Mouse (Mus musculus): ENCODE results near the gene Aplf. TPM values are rescaled to one million over a fixed set of nuclear protein-coding genes. Genes with fewer than 3 reads are reported as not detected.
A peak's percentile ranks its signal among the peaks of the same experiment; 100 is the strongest.

Aplf gene
- polyA plus RNA-seq, 1 experiment = 4.1 TPM

GRCm38 (mm10) chr6:87661707-87662106 is 10.3 kb downstream of the Aplf start:
- H3K79me2 ChIP-seq (ENCODE audit: control insufficient read depth, insufficient read depth) = no peaks in the 10 kb centered on the region
- H3K27me3 ChIP-seq (ENCODE audit: control insufficient read depth, insufficient read depth, insufficient read length) = no peaks in the 10 kb centered on the region
- H3K36me3 ChIP-seq (ENCODE audit: control insufficient read depth, insufficient read depth) = no peaks in the 10 kb centered on the region
- no peak overlapping the region for H3ac ChIP-seq (ENCODE audit: control insufficient read depth, insufficient read length)
- H3K4me2 ChIP-seq (ENCODE audit: low read depth) = no peak overlapping the region
- TF ChIP-seq REST (IDR thresholded peaks at IDR 0.05; ENCODE audit: insufficient read depth, insufficient read length) = no peak
- no peak for TF ChIP-seq E2F4 (IDR thresholded peaks at IDR 0.05; ENCODE audit: insufficient read depth)
- TF ChIP-seq USF1 (IDR thresholded peaks at IDR 0.05; ENCODE audit: low read depth) = no peak
- TF ChIP-seq SRF (IDR thresholded peaks at IDR 0.05; ENCODE audit: control insufficient read depth, insufficient read length, low read depth) = no peak
- TF ChIP-seq POLR2AphosphoS2 (IDR thresholded peaks at IDR 0.05; ENCODE audit: insufficient read length, low read depth) = no peak
- TF ChIP-seq TCF12 (IDR thresholded peaks at IDR 0.05; ENCODE audit: insufficient read depth, poor library complexity, severe bottlenecking) = no peak
- no peak for TF ChIP-seq MYOG (IDR thresholded peaks at IDR 0.05; ENCODE audit: control insufficient read depth in 1 of 3, insufficient read depth in 1 of 3, insufficient read length in 2 of 3, low read depth in 2 of 3)
- TF ChIP-seq POLR2A (IDR thresholded peaks at IDR 0.05; ENCODE audit: insufficient read length, low read depth) = no peak
- TF ChIP-seq CEBPB (IDR thresholded peaks at IDR 0.05; ENCODE audit: insufficient read depth, poor library complexity, severe bottlenecking) = no peak
- TF ChIP-seq MAX (IDR thresholded peaks at IDR 0.05; ENCODE audit: low read depth) = no peak
- no peak for TF ChIP-seq MYOD1 (IDR thresholded peaks at IDR 0.05; ENCODE audit: control insufficient read depth in 1 of 3, insufficient read length in 2 of 3, low read depth in 2 of 3)
- no peak for TF ChIP-seq TCF3 (IDR thresholded peaks at IDR 0.05; ENCODE audit: insufficient read length, low read depth)
- H3K4me3 ChIP-seq = no peak overlapping the region

GRCm38 (mm10) chr6:87658816-87659215 is 13.2 kb downstream of the Aplf start:
- no peak for TF ChIP-seq SRF (IDR thresholded peaks at IDR 0.05; ENCODE audit: control insufficient read depth, insufficient read length, low read depth)
- TF ChIP-seq POLR2AphosphoS2 (IDR thresholded peaks at IDR 0.05; ENCODE audit: insufficient read length, low read depth) = no peak
- TF ChIP-seq MYOD1 (IDR thresholded peaks at IDR 0.05; ENCODE audit: control insufficient read depth in 1 of 3, insufficient read length in 2 of 3, low read depth in 2 of 3) = no peak
- no peak for TF ChIP-seq MAX (IDR thresholded peaks at IDR 0.05; ENCODE audit: low read depth)
- no peak for TF ChIP-seq REST (IDR thresholded peaks at IDR 0.05; ENCODE audit: insufficient read depth, insufficient read length)
- no peak for TF ChIP-seq MYOG (IDR thresholded peaks at IDR 0.05; ENCODE audit: control insufficient read depth in 1 of 3, insufficient read depth in 1 of 3, insufficient read length in 2 of 3, low read depth in 2 of 3)
- no peak for TF ChIP-seq TCF12 (IDR thresholded peaks at IDR 0.05; ENCODE audit: insufficient read depth, poor library complexity, severe bottlenecking)
- no peak for TF ChIP-seq CEBPB (IDR thresholded peaks at IDR 0.05; ENCODE audit: insufficient read depth, poor library complexity, severe bottlenecking)
- TF ChIP-seq TCF3 (IDR thresholded peaks at IDR 0.05; ENCODE audit: insufficient read length, low read depth) = no peak
- TF ChIP-seq E2F4 (IDR thresholded peaks at IDR 0.05; ENCODE audit: insufficient read depth) = no peak
- no peak for TF ChIP-seq POLR2A (IDR thresholded peaks at IDR 0.05; ENCODE audit: insufficient read length, low read depth)
- TF ChIP-seq USF1 (IDR thresholded peaks at IDR 0.05; ENCODE audit: low read depth) = no peak
- Histone ChIP-seq H3K27me3 (ENCODE audit: control insufficient read depth, insufficient read depth, insufficient read length) (no peaks in the 10 kb centered on the region), H3K4me3 (no peak overlapping the region), H3K79me2 (ENCODE audit: control insufficient read depth, insufficient read depth) (no peaks in the 10 kb centered on the region), H3ac (ENCODE audit: control insufficient read depth, insufficient read length) (no peak overlapping the region), H3K36me3 (ENCODE audit: control insufficient read depth, insufficient read depth) (no peaks in the 10 kb centered on the region), H3K4me2 (ENCODE audit: low read depth) (no peak overlapping the region)

GRCm38 (mm10) chr6:87653904-87654638 is 17.9 kb downstream of the Aplf start:
- Histone ChIP-seq H3K4me3 (no peak overlapping the region), H3K27me3 (ENCODE audit: control insufficient read depth, insufficient read depth, insufficient read length) (no peaks in the 10 kb centered on the region), H3ac (ENCODE audit: control insufficient read depth, insufficient read length) (no peak overlapping the region), H3K4me2 (ENCODE audit: low read depth) (peak overlapping the region; percentile 77), H3K36me3 (ENCODE audit: control insufficient read depth, insufficient read depth) (no peaks in the 10 kb centered on the region), H3K79me2 (ENCODE audit: control insufficient read depth, insufficient read depth) (no peaks in the 10 kb centered on the region)
- TF ChIP-seq POLR2A (IDR thresholded peaks at IDR 0.05; ENCODE audit: insufficient read length, low read depth) (no peak), MYOD1 (IDR thresholded peaks at IDR 0.05; ENCODE audit: control insufficient read depth in 1 of 3, insufficient read length in 2 of 3, low read depth in 2 of 3) (peak in 1 of 3 experiments; percentile 25)

- Histone ChIP-seq H3K4me3 (no peak overlapping the region), H3K79me2 (ENCODE audit: control insufficient read depth, insufficient read depth) (no peaks in the 10 kb centered on the region), H3ac (ENCODE audit: control insufficient read depth, insufficient read length) (no peak overlapping the region), H3K4me2 (ENCODE audit: low read depth) (peak overlapping the region; percentile 77), H3K27me3 (ENCODE audit: control insufficient read depth, insufficient read depth, insufficient read length) (no peaks in the 10 kb centered on the region), H3K36me3 (ENCODE audit: control insufficient read depth, insufficient read depth) (no peaks in the 10 kb centered on the region)
- no peak for TF ChIP-seq E2F4 (IDR thresholded peaks at IDR 0.05; ENCODE audit: insufficient read depth)
- peak in 1 of 3 experiments; percentile 66 for TF ChIP-seq MYOD1 (IDR thresholded peaks at IDR 0.05; ENCODE audit: control insufficient read depth in 1 of 3, insufficient read length in 2 of 3, low read depth in 2 of 3)
- TF ChIP-seq MYOG (IDR thresholded peaks at IDR 0.05; ENCODE audit: control insufficient read depth in 1 of 3, insufficient read depth in 1 of 3, insufficient read length in 2 of 3, low read depth in 2 of 3) = peak in 1 of 3 experiments; percentile 69
- no peak for TF ChIP-seq SRF (IDR thresholded peaks at IDR 0.05; ENCODE audit: control insufficient read depth, insufficient read length, low read depth)
Measured at GRCm38 (mm10) chr6:87653478-87653877, 18.5 kb downstream of the Aplf start.

GRCm38 (mm10) chr6:87652670-87653069 is 19.3 kb downstream of the Aplf start:
- H3ac ChIP-seq (ENCODE audit: control insufficient read depth, insufficient read length) = no peak overlapping the region
- H3K4me3 ChIP-seq = no peak overlapping the region
- no peaks in the 10 kb centered on the region for H3K27me3 ChIP-seq (ENCODE audit: control insufficient read depth, insufficient read depth, insufficient read length)
- TF ChIP-seq POLR2A (IDR thresholded peaks at IDR 0.05; ENCODE audit: insufficient read length, low read depth) (no peak), MAX (IDR thresholded peaks at IDR 0.05; ENCODE audit: low read depth) (no peak), MYOD1 (IDR thresholded peaks at IDR 0.05; ENCODE audit: control insufficient read depth in 1 of 3, insufficient read length in 2 of 3, low read depth in 2 of 3) (no peak)
- H3K36me3 ChIP-seq (ENCODE audit: control insufficient read depth, insufficient read depth) = no peaks in the 10 kb centered on the region
- peak overlapping the region; percentile 77 for H3K4me2 ChIP-seq (ENCODE audit: low read depth)
- H3K79me2 ChIP-seq (ENCODE audit: control insufficient read depth, insufficient read depth) = no peaks in the 10 kb centered on the region

All from myocyte (in vitro differentiated cells).